Mouse (Mus musculus): ENCODE data around the gene Pigv. TPM values are rescaled to one million over a fixed set of nuclear protein-coding genes. Genes with fewer than 3 reads are reported as not detected.
"Not testable (repeated sequence)": the region's sequence is repeated elsewhere in the genome, so short reads cannot be mapped to it uniquely, and the experiment has no call there.

The Pigv gene
- polyA plus RNA-seq, 1 experiment from 2014 or later: 14.8 TPM

GRCm38 (mm10) chr4:133668537-133668936 lies 3.9 kb downstream of the Pigv start:
- Histone ChIP-seq H3K4me3 (no peak overlapping the region), H3K9me3 (no peaks in the 10 kb centered on the region), H3K27me3 (replicated peaks; ENCODE audit: low read depth, poor library complexity, severe bottlenecking) (no peaks in the 10 kb centered on the region), H3K36me3 (replicated peaks) (peaks cover 39% of the 10 kb centered on the region), H3K4me1 (peaks cover 44% of the 10 kb centered on the region), H3K27ac (replicated peaks) (no peak overlapping the region)
- DNase-seq (ENCODE audit: low spot score): no peak
- WGBS: 80% methylated on average over 3 of the region's 3 CpGs

GRCm38 (mm10) chr4:133666199-133666598 lies 6.2 kb downstream of the Pigv start:
- Histone ChIP-seq H3K4me1 (peaks cover 21% of the 10 kb centered on the region), H3K9me3 (no peaks in the 10 kb centered on the region), H3K4me3 (no peak overlapping the region), H3K27ac (replicated peaks) (no peak overlapping the region; the same call in 1 of the 2 replicates), H3K27me3 (replicated peaks; ENCODE audit: low read depth, poor library complexity, severe bottlenecking) (no peaks in the 10 kb centered on the region), H3K36me3 (replicated peaks) (peaks cover 48% of the 10 kb centered on the region)
- DNase-seq (ENCODE audit: low spot score): no peak
- WGBS: 87% methylated on average over 6 of the region's 6 CpGs

- DNase-seq (ENCODE audit: low spot score): no peak
- Histone ChIP-seq H3K4me1 (peaks cover 22% of the 10 kb centered on the region), H3K9me3 (no peaks in the 10 kb centered on the region), H3K27me3 (replicated peaks; ENCODE audit: low read depth, poor library complexity, severe bottlenecking) (no peaks in the 10 kb centered on the region), H3K27ac (replicated peaks) (0 out of 2 replicates have a peak overlapping the region, but pooled peaks have one; percentile 2), H3K36me3 (replicated peaks) (peaks cover 48% of the 10 kb centered on the region), H3K4me3 (no peak overlapping the region)
- WGBS: 61% methylated on average over 11 of the region's 11 CpGs
Observed at GRCm38 (mm10) chr4:133665118-133665517, 7.3 kb downstream of the Pigv start.

- no peak for DNase-seq (ENCODE audit: low spot score)
- H3K9me3 ChIP-seq: no peaks in the 10 kb centered on the region
- peaks cover 41% of the 10 kb centered on the region for H3K4me1 ChIP-seq
- WGBS: 92% methylated on average over 8 of the region's 8 CpGs
- H3K27me3 ChIP-seq (replicated peaks; ENCODE audit: low read depth, poor library complexity, severe bottlenecking): no peaks in the 10 kb centered on the region
- H3K4me3 ChIP-seq: no peak overlapping the region
- no peak overlapping the region for H3K27ac ChIP-seq (replicated peaks)
- peaks cover 34% of the 10 kb centered on the region for H3K36me3 ChIP-seq (replicated peaks)
Observed at GRCm38 (mm10) chr4:133662945-133663344, 9.5 kb downstream of the Pigv start.

- DNase-seq (ENCODE audit: low spot score): no peak
- Histone ChIP-seq H3K27me3 (replicated peaks; ENCODE audit: low read depth, poor library complexity, severe bottlenecking) (no peaks in the 10 kb centered on the region), H3K27ac (replicated peaks) (no peak overlapping the region), H3K4me3 (no peak overlapping the region), H3K4me1 (peaks cover 42% of the 10 kb centered on the region), H3K9me3 (no peaks in the 10 kb centered on the region), H3K36me3 (replicated peaks) (peaks cover 33% of the 10 kb centered on the region)
- 87% methylated on average over 8 of the region's 8 CpGs for WGBS
Observed at GRCm38 (mm10) chr4:133662421-133662820, 10.0 kb downstream of the Pigv start.

- H3K9me3 ChIP-seq: no peaks in the 10 kb centered on the region
- peak overlapping the region; percentile 46 for H3K4me3 ChIP-seq
- peak overlapping the region; percentile 85 for H3K27ac ChIP-seq (replicated peaks)
- H3K4me1 ChIP-seq: peaks cover 45% of the 10 kb centered on the region
- no peaks in the 10 kb centered on the region for H3K27me3 ChIP-seq (replicated peaks; ENCODE audit: low read depth, poor library complexity, severe bottlenecking)
- WGBS: 19% methylated on average over 10 of the region's 10 CpGs
- peak; percentile 43 for DNase-seq (ENCODE audit: low spot score)
- peaks cover 23% of the 10 kb centered on the region for H3K36me3 ChIP-seq (replicated peaks)
Observed at GRCm38 (mm10) chr4:133660193-133661155, 12.0 kb downstream of the Pigv start.

GRCm38 (mm10) chr4:133659497-133660192 lies 12.8 kb downstream of the Pigv start:
- Histone ChIP-seq H3K36me3 (replicated peaks) (peaks cover 15% of the 10 kb centered on the region), H3K27ac (replicated peaks) (peak overlapping the region; percentile 85), H3K27me3 (replicated peaks; ENCODE audit: low read depth, poor library complexity, severe bottlenecking) (no peaks in the 10 kb centered on the region), H3K4me3 (peak overlapping the region; percentile 46), H3K9me3 (no peaks in the 10 kb centered on the region), H3K4me1 (peaks cover 39% of the 10 kb centered on the region)
- 8% methylated on average over 15 of the region's 15 CpGs for WGBS
- peak; percentile 54 for DNase-seq (ENCODE audit: low spot score)

GRCm38 (mm10) chr4:133658729-133659128 lies 13.7 kb downstream of the Pigv start:
- WGBS: 41% methylated on average over 2 of the region's 2 CpGs
- peak overlapping the region; percentile 11; the same call in 1 of the 2 replicates for H3K4me3 ChIP-seq
- H3K27ac ChIP-seq (replicated peaks): peak overlapping the region; percentile 85
- H3K36me3 ChIP-seq (replicated peaks): peaks cover 10% of the 10 kb centered on the region
- DNase-seq (ENCODE audit: low spot score): no peak
- H3K27me3 ChIP-seq (replicated peaks; ENCODE audit: low read depth, poor library complexity, severe bottlenecking): no peaks in the 10 kb centered on the region
- peaks cover 39% of the 10 kb centered on the region for H3K4me1 ChIP-seq
- no peaks in the 10 kb centered on the region for H3K9me3 ChIP-seq

- Histone ChIP-seq H3K4me3 (no peak overlapping the region), H3K36me3 (replicated peaks) (peaks cover 10% of the 10 kb centered on the region), H3K27me3 (replicated peaks; ENCODE audit: low read depth, poor library complexity, severe bottlenecking) (no peaks in the 10 kb centered on the region), H3K27ac (replicated peaks) (no peak overlapping the region), H3K9me3 (no peaks in the 10 kb centered on the region), H3K4me1 (peaks cover 39% of the 10 kb centered on the region)
- 47% methylated on average over 5 of the region's 5 CpGs for WGBS
- no peak for DNase-seq (ENCODE audit: low spot score)
Observed at GRCm38 (mm10) chr4:133657829-133658458, 14.5 kb downstream of the Pigv start.

GRCm38 (mm10) chr4:133656997-133657396 lies 15.4 kb downstream of the Pigv start:
- WGBS: 21% methylated on average over 4 of the region's 4 CpGs

GRCm38 (mm10) chr4:133656294-133656693 lies 16.2 kb downstream of the Pigv start:
- Histone ChIP-seq H3K27me3 (replicated peaks; ENCODE audit: low read depth, poor library complexity, severe bottlenecking) (no peaks in the 10 kb centered on the region), H3K36me3 (replicated peaks) (no peaks in the 10 kb centered on the region)

More at GRCm38 (mm10) chr4:133656997-133657396, 15.4 kb downstream of the Pigv start:
- H3K4me3 ChIP-seq: no peak overlapping the region
- H3K9me3 ChIP-seq: no peaks in the 10 kb centered on the region
- H3K4me1 ChIP-seq: peaks cover 39% of the 10 kb centered on the region
- peaks cover 3% of the 10 kb centered on the region for H3K36me3 ChIP-seq (replicated peaks)
- no peaks in the 10 kb centered on the region for H3K27me3 ChIP-seq (replicated peaks; ENCODE audit: low read depth, poor library complexity, severe bottlenecking)
- no peak overlapping the region for H3K27ac ChIP-seq (replicated peaks)
- DNase-seq (ENCODE audit: low spot score): no peak

GRCm38 (mm10) chr4:133654070-133654469 lies 18.4 kb downstream of the Pigv start:
- not testable (repeated sequence) for H3K4me3 ChIP-seq; DNase-seq (ENCODE audit: low spot score); H3K27me3 ChIP-seq (replicated peaks; ENCODE audit: low read depth, poor library complexity, severe bottlenecking); H3K36me3 ChIP-seq (replicated peaks); H3K9me3 ChIP-seq; H3K27ac ChIP-seq (replicated peaks)
- 96% methylated on average over 5 of the region's 5 CpGs for WGBS
- peaks cover 27% of the 10 kb centered on the region for H3K4me1 ChIP-seq

More at GRCm38 (mm10) chr4:133656294-133656693, 16.2 kb downstream of the Pigv start:
- WGBS: 55% methylated on average over 4 of the region's 4 CpGs
- no peak for DNase-seq (ENCODE audit: low spot score)
- no peak overlapping the region for H3K27ac ChIP-seq (replicated peaks)
- no peaks in the 10 kb centered on the region for H3K9me3 ChIP-seq
- no peak overlapping the region for H3K4me3 ChIP-seq
- H3K4me1 ChIP-seq: peaks cover 43% of the 10 kb centered on the region

Measured in embryonic facial prominence, embryonic 10.5 days (tissue).